Mouse (Mus musculus): Measurements from ENCODE around the gene Gm10644.

- TF ChIP-seq CTCF (conservative IDR thresholded peaks at IDR 0.05; ENCODE audit: low read length) = no peak
- no peak for TF ChIP-seq POU5F1 (IDR thresholded peaks at IDR 0.05; ENCODE audit: borderline replicate concordance, low read length)
Measured at GRCm38 (mm10) chr8:83954749-83955105, 278 bp downstream of the Gm10644 start.
